Mouse (Mus musculus): ENCODE results near the gene Tmem40.

DNA sequence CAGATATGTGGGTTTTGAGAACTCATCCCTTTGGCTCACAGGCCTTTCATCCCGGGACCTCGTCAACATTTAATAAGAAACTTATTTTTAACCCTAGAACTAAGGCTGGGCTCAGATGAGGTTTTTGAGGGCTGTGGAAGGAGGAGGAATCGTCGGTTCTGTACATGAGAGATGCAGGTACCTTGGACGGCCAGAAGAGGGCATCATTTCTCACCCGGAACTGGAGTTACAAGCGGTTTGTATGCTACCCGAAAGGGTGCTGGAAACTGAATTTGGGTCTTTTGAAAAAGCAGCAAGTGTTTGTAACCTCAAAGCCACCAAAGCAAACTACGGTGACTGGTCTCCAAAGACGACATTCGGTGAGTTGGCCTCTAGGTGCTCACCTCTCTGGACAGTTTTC lies 60.9 kb downstream of the Tmem40 start:
- TF ChIP-seq POLR2AphosphoS5 (IDR thresholded peaks at IDR 0.05; ENCODE audit: borderline replicate concordance, low read depth, low read length) (no peak), EP300 (IDR thresholded peaks at IDR 0.05; ENCODE audit: low read depth in 1 of 2, low read length in 2 of 2) (no peak), CTCF (IDR thresholded peaks at IDR 0.05 in 2 of 3, conservative IDR thresholded peaks at IDR 0.05 in 1 of 3; ENCODE audit: control insufficient read depth in 1 of 3, insufficient read depth in 1 of 3, low read depth in 2 of 3, low read length in 3 of 3, poor library complexity in 1 of 3, severe bottlenecking in 1 of 3) (peak; percentile 77 to 84 (median 79))
